Mouse (Mus musculus): ENCODE measurements at regions not wholly inside any gene's neighbourhood (a gene's known extent, or its start where the extent isn't known, plus 50 kb on each side); places are given as distances from the start of the nearest gene placed in this dataset.

DNA sequence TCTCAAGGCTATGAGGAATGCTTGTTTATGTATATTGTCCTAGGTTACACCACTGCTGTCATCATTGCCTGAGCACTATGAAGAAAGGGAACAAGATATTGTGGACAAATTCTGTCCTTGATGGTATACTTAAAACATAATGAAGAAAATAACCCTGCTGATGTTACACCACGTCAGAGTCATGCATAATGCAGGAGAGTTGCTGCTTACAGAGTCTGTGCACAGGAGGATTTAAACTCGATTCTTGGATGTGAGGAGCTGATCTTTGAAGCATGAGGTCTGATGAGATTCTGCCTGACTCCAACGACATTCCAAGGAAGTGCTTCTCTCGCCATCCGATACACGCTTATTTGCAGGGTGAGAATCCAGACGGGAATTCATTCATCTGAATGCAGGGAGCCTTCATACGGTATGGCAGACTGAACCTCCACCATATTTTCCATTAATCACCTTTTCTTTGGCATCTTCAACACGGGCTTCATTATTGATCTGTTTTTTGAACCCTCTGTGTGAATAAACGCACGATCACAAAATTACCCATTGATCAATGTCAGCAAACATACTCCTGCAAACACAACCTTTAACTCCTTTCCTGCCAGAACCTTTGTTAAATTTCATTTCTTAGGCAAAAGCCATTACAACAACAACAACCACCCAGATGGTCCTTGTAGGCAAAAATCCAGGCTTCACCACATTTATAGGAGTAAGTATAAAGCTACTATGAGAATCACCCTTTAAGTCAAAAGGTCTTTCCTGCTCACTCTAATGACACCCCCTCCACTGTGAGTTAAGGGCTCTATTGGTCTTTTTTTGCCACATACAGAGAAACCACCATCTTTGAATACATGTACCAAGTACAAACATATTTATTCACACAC, 106.9 kb upstream of the Nectin3 start:
- DNase-seq (ENCODE audit: extremely low read depth, insufficient read length, low spot score): no peak

DNA sequence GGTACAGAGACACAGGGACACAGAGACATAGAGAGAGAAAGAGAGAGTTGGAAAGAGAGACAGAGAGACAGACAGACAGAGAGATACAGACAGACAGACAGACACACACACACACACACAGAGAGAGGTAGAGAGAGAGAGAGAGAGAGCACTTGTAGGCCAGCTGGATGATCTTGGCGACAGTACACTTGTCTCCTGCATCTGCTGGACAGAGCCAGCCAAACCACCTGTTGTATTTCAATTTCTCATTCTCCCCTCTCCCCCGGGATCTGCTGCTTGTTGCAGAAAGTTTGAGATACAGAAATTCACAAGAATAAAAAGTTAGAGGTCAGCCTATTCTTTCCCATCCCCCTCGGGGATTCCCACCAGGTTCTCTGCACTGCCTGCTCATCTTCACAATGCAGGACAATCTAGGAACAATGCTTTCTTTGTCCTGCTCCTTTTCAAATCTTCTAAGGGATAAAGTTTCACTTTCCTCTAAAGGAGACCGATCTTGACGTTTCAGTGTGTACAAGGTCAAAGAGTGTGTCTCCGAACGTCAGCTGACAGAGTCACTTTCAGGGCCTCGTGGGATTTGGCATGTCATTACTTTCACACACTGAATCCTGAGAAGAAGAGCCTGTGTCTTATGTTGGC, 94.4 kb upstream of the Nectin3 start:
- no peak for DNase-seq (ENCODE audit: extremely low read depth, insufficient read length, low spot score)

DNA sequence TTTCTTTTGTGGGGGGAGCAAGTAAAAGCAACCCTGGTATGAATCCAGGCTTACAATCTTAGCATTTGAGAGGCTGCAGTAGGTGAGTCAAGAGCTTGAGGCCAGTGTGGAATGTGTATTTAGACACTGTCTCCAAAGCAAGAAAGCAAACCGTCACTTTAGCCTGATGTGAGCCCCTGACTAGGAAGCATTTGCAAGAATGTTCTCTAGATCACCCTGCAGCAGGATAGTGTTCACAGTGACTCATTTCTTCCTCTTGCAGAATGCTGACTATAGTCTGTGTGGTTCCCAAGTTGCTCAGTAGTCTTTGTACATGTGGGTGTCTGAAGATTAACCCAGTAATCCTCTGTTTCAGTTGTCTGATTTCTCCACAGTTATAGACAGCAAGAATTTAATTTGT, 88.7 kb upstream of the Nectin3 start:
- no peak for DNase-seq (ENCODE audit: extremely low read depth, insufficient read length, low spot score)

DNA sequence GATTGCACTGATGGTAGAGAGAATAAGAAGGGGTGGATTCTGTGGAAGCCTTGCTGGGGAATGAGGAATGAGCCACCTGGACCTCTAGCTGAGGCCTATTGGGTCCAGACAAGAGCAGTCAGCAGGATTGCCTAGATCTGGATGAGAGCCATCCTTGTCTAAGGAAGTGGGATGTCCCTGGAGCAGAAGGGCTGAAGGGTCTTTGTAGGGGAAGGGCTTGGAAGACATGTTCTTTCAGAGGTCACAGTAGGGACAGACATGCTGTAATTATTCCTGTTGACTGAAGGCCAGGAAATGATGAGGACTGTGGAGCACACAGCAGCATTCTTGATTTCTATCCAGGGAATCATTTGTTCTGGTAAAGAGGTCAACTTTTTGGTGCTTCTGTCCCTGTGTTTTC, 86.2 kb upstream of the Nectin3 start:
- no peak for DNase-seq (ENCODE audit: extremely low read depth, insufficient read length, low spot score)

DNA sequence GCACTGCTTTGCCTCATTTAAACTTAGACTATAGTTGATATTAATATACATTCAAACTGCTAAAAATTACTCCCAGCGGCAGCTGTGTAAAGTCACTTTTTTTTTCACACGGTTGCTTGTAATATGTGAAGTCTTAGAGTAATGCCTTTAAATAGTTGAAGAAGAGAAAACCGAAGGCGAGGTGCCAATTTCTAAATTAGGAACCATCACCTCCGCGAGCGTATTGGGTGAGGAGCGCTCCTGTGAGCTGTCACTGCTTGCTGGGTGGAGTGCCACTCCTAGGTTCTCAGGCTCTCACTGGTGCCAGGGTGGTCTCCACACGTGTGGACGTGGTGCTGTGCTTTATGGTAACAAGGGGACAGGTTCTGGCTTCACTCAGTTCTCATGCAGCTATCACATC, 82.8 kb upstream of the Nectin3 start:
- DNase-seq (ENCODE audit: extremely low read depth, insufficient read length, low spot score): no peak

DNA sequence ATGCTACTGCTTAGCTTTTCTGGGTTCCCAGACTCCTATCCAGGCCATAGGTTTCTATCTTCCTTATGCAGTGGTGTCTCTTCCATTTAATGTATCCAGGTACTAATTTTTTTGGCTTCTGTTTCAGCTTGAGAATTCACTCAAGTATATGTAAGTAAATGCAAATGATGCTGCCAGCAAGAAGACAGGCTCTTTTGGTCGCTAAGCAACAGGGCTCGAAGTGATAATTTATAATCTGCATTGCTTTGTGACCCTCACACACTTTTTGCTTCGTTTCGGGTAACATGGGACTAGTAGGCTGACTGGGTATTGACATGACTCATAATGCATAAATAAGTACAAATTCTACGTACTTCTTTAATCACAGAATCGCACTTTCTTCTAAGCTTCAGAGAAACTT, 75.9 kb upstream of the Nectin3 start:
- no peak for DNase-seq (ENCODE audit: extremely low read depth, insufficient read length, low spot score)

DNA sequence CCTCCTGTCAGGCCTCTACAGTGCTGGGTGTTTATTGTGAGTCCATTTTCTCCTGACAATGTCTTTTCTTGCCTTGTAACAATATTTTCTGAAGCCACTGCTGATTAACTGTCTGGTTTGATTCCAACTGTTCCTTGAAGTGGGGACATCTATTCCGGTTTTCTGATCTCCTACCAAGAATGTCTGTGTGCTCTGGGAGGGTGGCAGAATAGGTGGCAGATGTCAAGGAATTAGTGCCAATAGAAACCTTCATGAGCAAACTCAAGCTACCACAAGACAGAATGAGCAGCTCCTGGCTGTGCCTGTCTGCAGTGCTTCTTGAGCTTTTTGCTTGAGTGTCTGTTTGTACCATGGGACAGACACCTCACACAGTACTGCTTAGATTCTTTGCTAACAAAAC, 69.1 kb upstream of the Nectin3 start:
- no peak for DNase-seq (ENCODE audit: extremely low read depth, insufficient read length, low spot score)

DNA sequence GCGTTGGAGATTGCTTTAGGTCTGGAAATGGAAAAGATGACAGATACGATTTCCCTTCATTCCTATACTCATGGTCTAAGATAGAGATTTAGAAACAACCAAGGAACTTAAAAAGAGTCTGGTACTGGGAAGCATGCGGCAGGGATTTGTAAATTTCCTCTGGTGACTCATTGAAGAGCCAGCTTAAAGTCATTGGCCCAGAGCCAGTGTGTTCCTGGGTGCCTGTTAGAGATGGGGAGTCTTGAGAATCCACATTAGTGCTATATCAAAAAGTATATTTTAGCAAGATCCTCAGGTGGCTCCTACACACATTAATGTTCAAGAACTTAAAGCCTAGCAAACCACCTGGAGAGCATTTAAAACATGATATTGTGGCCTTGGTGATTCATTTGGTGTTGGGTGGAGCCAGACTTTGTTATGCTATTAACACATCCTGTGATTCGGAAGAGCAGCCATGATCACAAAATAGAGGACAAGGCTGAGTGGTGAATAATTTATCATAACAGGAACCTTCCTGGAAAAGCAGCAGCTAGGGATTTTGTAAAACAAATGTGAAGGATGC, 67.8 kb upstream of the Nectin3 start:
- peak; percentile 18 for DNase-seq (ENCODE audit: extremely low read depth, insufficient read length, low spot score)

DNA sequence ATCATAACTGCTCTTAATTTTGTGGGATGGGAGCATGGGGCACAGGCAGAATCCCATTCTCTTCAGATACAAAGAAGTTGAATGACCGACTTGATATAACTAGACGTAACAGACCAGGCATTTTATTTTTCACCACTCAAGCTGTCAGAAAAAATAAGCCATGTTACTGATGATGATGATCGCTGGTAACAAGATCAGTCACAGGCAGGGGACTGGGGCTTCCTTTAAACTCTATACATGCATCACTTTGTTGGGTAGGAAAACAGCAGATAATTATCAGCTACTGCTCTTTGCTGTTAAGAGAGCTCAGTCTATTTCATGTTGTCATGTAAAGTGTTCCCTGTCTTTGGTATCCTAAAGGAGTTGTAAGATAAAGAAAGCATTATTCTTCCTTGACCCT, 59.0 kb upstream of the Nectin3 start:
- no peak for DNase-seq (ENCODE audit: extremely low read depth, insufficient read length, low spot score)

DNA sequence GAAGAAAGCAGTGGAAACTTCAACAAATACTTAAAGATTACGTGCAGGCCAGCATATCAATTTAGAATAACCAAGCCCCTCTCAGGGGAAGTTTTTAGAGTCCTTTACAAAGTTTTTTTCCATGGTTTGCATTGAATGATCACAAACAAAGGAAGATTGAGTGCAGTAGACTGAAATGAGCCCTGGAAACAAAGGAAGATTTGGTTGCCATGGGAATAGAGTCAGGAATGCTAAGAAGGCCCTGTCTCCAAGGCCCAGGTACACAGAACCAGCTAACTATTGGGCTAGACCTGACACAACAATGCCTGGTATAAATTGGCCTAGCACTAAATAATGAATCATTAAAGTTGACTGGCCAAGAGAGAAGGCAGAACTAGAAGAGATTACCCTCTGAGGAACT, 49.9 kb upstream of the Nectin3 start:
- DNase-seq (ENCODE audit: extremely low read depth, insufficient read length, low spot score): no peak
